Mouse (Mus musculus): ENCODE data around the gene Iqce.

Gene Iqce

GRCm38 (mm10) chr5:140661875-140662643 lies 40.1 kb downstream of the Iqce start:
- no peak for DNase-seq (ENCODE audit: low spot score in 2 of 2)

GRCm38 (mm10) chr5:140661427-140661826 lies 40.8 kb downstream of the Iqce start:
- DNase-seq (ENCODE audit: low spot score in 2 of 2): no peak

GRCm38 (mm10) chr5:140660398-140660797 lies 41.8 kb downstream of the Iqce start:
- no peak for DNase-seq (ENCODE audit: low spot score in 2 of 2)

GRCm38 (mm10) chr5:140659607-140660272 lies 42.4 kb downstream of the Iqce start:
- no peak for DNase-seq (ENCODE audit: low spot score in 2 of 2)

- DNase-seq (ENCODE audit: low spot score in 2 of 2): no peak
These were observed 47.9 kb downstream of the Iqce start for GRCm38 (mm10) chr5:140654096-140654845.

- peak in 1 of 2 experiments; percentile 52 for DNase-seq (ENCODE audit: low spot score in 2 of 2)
These were observed 49.6 kb downstream of the Iqce start for GRCm38 (mm10) chr5:140652587-140652986.

- DNase-seq (ENCODE audit: low spot score in 2 of 2): no peak
These were observed 50.9 kb downstream of the Iqce start for GRCm38 (mm10) chr5:140651231-140651630.

- DNase-seq (ENCODE audit: low spot score in 2 of 2): no peak
These were observed 52.2 kb downstream of the Iqce start for GRCm38 (mm10) chr5:140649881-140650414.

- DNase-seq (ENCODE audit: low spot score in 2 of 2): peak; percentile 98 to 99
These were observed 53.0 kb downstream of the Iqce start for GRCm38 (mm10) chr5:140649101-140649667.

GRCm38 (mm10) chr5:140648519-140649100 lies 53.6 kb downstream of the Iqce start, which contains the start of gene Ttyh3:
TSS of gene Ttyh3 (minus strand) at chr5:140649031.
- no peak for DNase-seq (ENCODE audit: low spot score in 2 of 2)

GRCm38 (mm10) chr5:140647821-140648518 lies 54.2 kb downstream of the Iqce start:
- DNase-seq (ENCODE audit: low spot score in 2 of 2): peak; percentile 55 to 67

- DNase-seq (ENCODE audit: low spot score in 2 of 2): no peak
These were observed 55.0 kb downstream of the Iqce start for GRCm38 (mm10) chr5:140647031-140647760.

- no peak for DNase-seq (ENCODE audit: low spot score in 2 of 2)
These were observed 56.0 kb downstream of the Iqce start for GRCm38 (mm10) chr5:140646171-140646570.

- no peak for DNase-seq (ENCODE audit: low spot score in 2 of 2)
These were observed 56.7 kb downstream of the Iqce start for GRCm38 (mm10) chr5:140645454-140645853.

- no peak for DNase-seq (ENCODE audit: low spot score in 2 of 2)
These were observed 57.4 kb downstream of the Iqce start for GRCm38 (mm10) chr5:140644702-140645201.

- DNase-seq (ENCODE audit: low spot score in 2 of 2): no peak
These were observed 57.9 kb downstream of the Iqce start for GRCm38 (mm10) chr5:140644263-140644662.

GRCm38 (mm10) chr5:140642076-140642475 lies 60.1 kb downstream of the Iqce start:
- DNase-seq (ENCODE audit: low spot score in 2 of 2): no peak

- DNase-seq (ENCODE audit: low spot score in 2 of 2): no peak
These were observed 60.8 kb downstream of the Iqce start for GRCm38 (mm10) chr5:140641254-140641928.

- no peak for DNase-seq (ENCODE audit: low spot score in 2 of 2)
These were observed 61.4 kb downstream of the Iqce start for GRCm38 (mm10) chr5:140640812-140641211.

Data from urinary bladder, postnatal 4 days (tissue).